Mouse (Mus musculus) CD4-positive helper T cell, adult 2 months (primary cell): ENCODE measurements around the gene Pparg.

Source experiments
- DNase-seq: peaks from one replicate; pipeline ENCODE4 v3.0.0-alpha.2; 2012; ENCODE audit warnings: low read depth, missing footprints, low spot score

The Pparg gene

GRCm38 (mm10) chr6:115361606-115362462 is 1.1 kb downstream of the Pparg start:
- no peak for DNase-seq

GRCm38 (mm10) chr6:115366869-115367610 is 6.3 kb downstream of the Pparg start:
- no peak for DNase-seq

- no peak for DNase-seq
Measured at GRCm38 (mm10) chr6:115374871-115375852, 14.4 kb downstream of the Pparg start.

- DNase-seq: no peak
Measured at GRCm38 (mm10) chr6:115380596-115380995, 19.8 kb downstream of the Pparg start.

GRCm38 (mm10) chr6:115382712-115383111 is 22.0 kb downstream of the Pparg start:
- DNase-seq: no peak

GRCm38 (mm10) chr6:115389945-115390540 is 29.3 kb downstream of the Pparg start:
- no peak for DNase-seq

- no peak for DNase-seq
Measured at GRCm38 (mm10) chr6:115396911-115397310, 36.2 kb downstream of the Pparg start.

GRCm38 (mm10) chr6:115404354-115404753 is 43.6 kb downstream of the Pparg start:
- DNase-seq: no peak

GRCm38 (mm10) chr6:115411477-115411876 is 50.7 kb downstream of the Pparg start:
- DNase-seq: no peak

- DNase-seq: no peak
Measured at GRCm38 (mm10) chr6:115418171-115418570, 57.4 kb downstream of the Pparg start.

GRCm38 (mm10) chr6:115418964-115419363 is 58.2 kb downstream of the Pparg start:
- DNase-seq: no peak

GRCm38 (mm10) chr6:115420963-115421362 is 60.2 kb downstream of the Pparg start:
- no peak for DNase-seq

GRCm38 (mm10) chr6:115421665-115422064 is 60.9 kb downstream of the Pparg start:
- no peak for DNase-seq

GRCm38 (mm10) chr6:115424433-115424832 is 63.7 kb downstream of the Pparg start:
- DNase-seq: no peak

- no peak for DNase-seq
Measured at GRCm38 (mm10) chr6:115432726-115433125, 72.0 kb downstream of the Pparg start.

- no peak for DNase-seq
Measured at GRCm38 (mm10) chr6:115434054-115434453, 73.3 kb downstream of the Pparg start.

GRCm38 (mm10) chr6:115434816-115435215 is 74.1 kb downstream of the Pparg start:
- DNase-seq: no peak

- peak; percentile 34 for DNase-seq
Measured at GRCm38 (mm10) chr6:115440231-115441006, 79.7 kb downstream of the Pparg start.

- no peak for DNase-seq
Measured at GRCm38 (mm10) chr6:115452501-115452900, 91.8 kb downstream of the Pparg start.

GRCm38 (mm10) chr6:115462743-115463337 is 102.1 kb downstream of the Pparg start:
- no peak for DNase-seq
